Mouse (Mus musculus) ES-Bruce4 (cell line): ENCODE data around the gene Cyb561d1.

Experiments used
- CTCF ChIP-seq: IDR thresholded peaks from one replicate; pipeline ENCODE4 v1.8.1; 2011; ENCODE audit warnings: low read depth, low read length
- POLR2A ChIP-seq: IDR thresholded peaks from one replicate; pipeline ENCODE4 v1.8.1; 2011; ENCODE audit warnings: low read length; ENCODE audit not compliant: insufficient read depth

- TF ChIP-seq CTCF (no peak), POLR2A (no peak)
Observed at GRCm38 (mm10) chr3:108241243-108241839, 40.3 kb upstream of the Cyb561d1 start.
